In the genomic region with DNA sequence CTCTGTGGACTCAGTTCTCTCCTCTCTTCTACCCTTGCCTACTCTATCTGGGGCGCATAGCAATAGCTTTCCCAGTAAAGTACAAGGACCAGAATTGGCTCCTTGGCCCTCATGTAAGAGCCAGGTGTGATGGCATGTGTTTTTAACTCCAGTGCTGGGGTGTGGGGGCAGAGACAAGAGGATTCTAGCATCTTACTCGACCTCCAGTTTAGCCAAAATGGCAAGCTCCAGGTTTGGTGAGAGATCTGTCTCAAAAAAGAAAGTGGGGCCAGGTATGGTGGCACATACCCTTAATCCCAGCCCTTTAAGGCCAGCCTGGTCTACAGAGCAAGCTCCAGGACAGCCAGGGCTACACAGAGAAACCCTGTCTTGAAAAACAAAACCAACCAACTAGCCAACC, we compare ENCODE assay signal across 20 mouse cellular contexts. TPM values are rescaled to one million over a fixed set of nuclear protein-coding genes. Genes with fewer than 3 reads are reported as not detected.
A peak's percentile ranks its signal among the peaks of the same experiment; 100 is the strongest.
DNase-seq lines count a peak whose midpoint lies in the region; ATAC-seq and TF ChIP-seq lines count a peak whose summit lies in the region.
"Had no signal": no experiment of that assay in that cellular context is flagged by ENCODE, and none has a peak within 500 bp of the region (broad histone marks: within the 10 kb centered on the region; RNA-seq: fewer than 3 reads in every experiment).

No protein-coding gene starts in this region.

- no peaks in the 10 kb centered on the region for H3K36me3 ChIP-seq in heart, embryonic 13.5 days
- H3K36me3 ChIP-seq: embryonic facial prominence, embryonic 10.5 days; embryonic facial prominence, embryonic 12.5 days; forebrain, embryonic 15.5 days had no signal

- 0 out of 2 replicates have a peak overlapping the region, but pooled peaks have one; percentile 25 for H3K27ac ChIP-seq in heart, embryonic 13.5 days (replicated peaks)
- H3K27ac ChIP-seq in brown adipose tissue, adult 24 weeks (replicated peaks; ENCODE audit: low read depth, low read length) = peak overlapping the region; percentile 79
- 0 out of 2 replicates have a peak overlapping the region, but pooled peaks have one; percentile 58 for H3K27ac ChIP-seq in cortical plate, adult 2 months (ENCODE audit: insufficient read depth, low read length)
- H3K27ac ChIP-seq: embryonic facial prominence, embryonic 10.5 days; embryonic facial prominence, embryonic 12.5 days; forebrain, embryonic 13.5 days; forebrain, embryonic 15.5 days had no signal

- H3K4me3 ChIP-seq in heart, embryonic 13.5 days = no peak overlapping the region
- no peak overlapping the region for H3K4me3 ChIP-seq in brown adipose tissue, adult 24 weeks (ENCODE audit: insufficient read depth, low read depth, low read length)
- no peak overlapping the region for H3K4me3 ChIP-seq in cortical plate, adult 2 months (ENCODE audit: insufficient read depth, low read length)
- H3K4me3 ChIP-seq in lung, adult 2 months (replicated peaks; ENCODE audit: extremely low read depth, low read depth, low read length) = no peak overlapping the region
- H3K4me3 ChIP-seq: embryonic facial prominence, embryonic 10.5 days; embryonic facial prominence, embryonic 12.5 days; forebrain, embryonic 13.5 days; forebrain, embryonic 15.5 days had no signal

- no peak for TF ChIP-seq POLR2A in cortical plate, adult 2 months (IDR thresholded peaks at IDR 0.05; ENCODE audit: extremely low read depth, insufficient read depth, low read length)
- no peak for TF ChIP-seq POLR2A in lung, adult 2 months (IDR thresholded peaks at IDR 0.05; ENCODE audit: borderline replicate concordance, extremely low read depth, low read depth, low read length)

- peak; percentile 73 for DNase-seq in heart, adult 11 months
- DNase-seq in heart, adult 8-10 months (ENCODE audit: low spot score) = no peak
- no peak for DNase-seq in heart, adult 9 months (ENCODE audit: low spot score in 2 of 2)
- DNase-seq in lung, adult 2 months = no peak
- DNase-seq: adrenal gland, adult 8-10 months; adrenal gland, postnatal 36 days; cerebellum, adult 11 months; cerebellum, adult 18-20 months; cerebellum, adult 8-10 months; cerebellum, adult 9-11 months; cerebellum, postnatal 14 days; cerebellum, postnatal 36 days; forebrain, postnatal 0 days had no signal

- no peak overlapping the region for H3K9ac ChIP-seq in heart, embryonic 13.5 days
- H3K9ac ChIP-seq: embryonic facial prominence, embryonic 12.5 days; forebrain, embryonic 13.5 days; forebrain, embryonic 15.5 days; forebrain, postnatal 0 days had no signal

- H3K4me1 ChIP-seq in heart, embryonic 13.5 days = peaks cover 56% of the 10 kb centered on the region
- H3K4me1 ChIP-seq in brown adipose tissue, adult 24 weeks (ENCODE audit: control insufficient read depth, insufficient read depth, insufficient read length, low read length) = peaks cover 10% of the 10 kb centered on the region; the same call in 1 of the 2 replicates
- peaks cover 7% of the 10 kb centered on the region for H3K4me1 ChIP-seq in cortical plate, adult 2 months (ENCODE audit: control insufficient read depth, insufficient read depth, low read length)
- H3K4me1 ChIP-seq in lung, adult 2 months (ENCODE audit: control insufficient read depth, insufficient read depth, low read length) = peaks cover 4% of the 10 kb centered on the region
- H3K4me1 ChIP-seq: embryonic facial prominence, embryonic 12.5 days had no signal

- H3K4me2 ChIP-seq in heart, embryonic 13.5 days = no peak overlapping the region
- H3K4me2 ChIP-seq: embryonic facial prominence, embryonic 12.5 days; forebrain, embryonic 13.5 days; forebrain, embryonic 15.5 days had no signal

- no peaks in the 10 kb centered on the region for H3K27me3 ChIP-seq in heart, embryonic 13.5 days (replicated peaks)
- H3K27me3 ChIP-seq: forebrain, embryonic 15.5 days had no signal

- 79% methylated on average over 2 of the region's 2 CpGs for WGBS in heart, embryonic 13.5 days
- 81% methylated on average over 2 of the region's 2 CpGs for whole genome bisulfite sequencing in lung, adult 2 months

- ATAC-seq in heart, embryonic 13.5 days (ENCODE audit: extremely low read depth, insufficient number of reproducible peaks, low FRiP score, low TSS enrichment) = no peak
- ATAC-seq: forebrain, embryonic 13.5 days; forebrain, embryonic 15.5 days; forebrain, postnatal 0 days had no signal

- no peak for TF ChIP-seq CTCF in cortical plate, adult 2 months (IDR thresholded peaks at IDR 0.05; ENCODE audit: extremely low read depth, insufficient read depth, low read length)
- TF ChIP-seq CTCF in lung, adult 2 months (IDR thresholded peaks at IDR 0.05; ENCODE audit: insufficient read depth, low read length) = no peak

- no peaks in the 10 kb centered on the region for H3K9me3 ChIP-seq in heart, embryonic 13.5 days
- H3K9me3 ChIP-seq: embryonic facial prominence, embryonic 12.5 days; forebrain, embryonic 15.5 days had no signal

RNA-seq across cellular contexts. Expression of a gene that starts 16.3 kb away (rescaled TPM):
- 100 to 1,000 TPM; 630 to 827 (median 696) TPM for total RNA-seq in heart, adult 8-10 months (2022)
- polyA plus RNA-seq in heart, embryonic 13.5 days (2015; fragmentation: Nextera tagmentation; extraction: Ambion mirVana) = 2,381 and 2,697 TPM in 2 replicates
- 8.8 and 18.9 TPM in 2 replicates for polyA plus RNA-seq in brown adipose tissue, adult 24 weeks (2012; ENCODE audit: insufficient read depth, insufficient read length, missing spikeins)
- polyA plus RNA-seq in cortical plate, adult 2 months (2012; rRNA removed) = 70.4 and 74.0 TPM in 2 replicates
- 131 and 184 TPM in 2 replicates for polyA plus RNA-seq in lung, adult 2 months (2012; rRNA removed)

RNA-seq across cellular contexts. Expression of a gene that starts 16.4 kb away (rescaled TPM):
- total RNA-seq in heart, adult 8-10 months (2022) = 10 to 100 TPM; 24.6 to 33.6 (median 30.5) TPM
- polyA plus RNA-seq in heart, embryonic 13.5 days (2015; fragmentation: Nextera tagmentation; extraction: Ambion mirVana) = 31.7 TPM in 2 replicates
- 16.7 and 25.0 TPM in 2 replicates for polyA plus RNA-seq in brown adipose tissue, adult 24 weeks (2012; ENCODE audit: insufficient read depth, insufficient read length, missing spikeins)
- polyA plus RNA-seq in cortical plate, adult 2 months (2012; rRNA removed) = 22.2 and 23.8 TPM in 2 replicates
- polyA plus RNA-seq in lung, adult 2 months (2012; rRNA removed) = 3.4 and 6.9 TPM in 2 replicates

RNA-seq across cellular contexts. Expression of a gene that starts 41.0 kb away (rescaled TPM):
- 1 to 10 TPM; 2.2 to 4.1 (median 2.9) TPM for total RNA-seq in heart, adult 8-10 months (2022)
- polyA plus RNA-seq in heart, embryonic 13.5 days (2015; fragmentation: Nextera tagmentation; extraction: Ambion mirVana) = 5.0 and 5.1 TPM in 2 replicates
- polyA plus RNA-seq in brown adipose tissue, adult 24 weeks (2012; ENCODE audit: insufficient read depth, insufficient read length, missing spikeins) = 0.71 and 0.83 TPM in 2 replicates
- 2.4 and 2.5 TPM in 2 replicates for polyA plus RNA-seq in cortical plate, adult 2 months (2012; rRNA removed)
- polyA plus RNA-seq in lung, adult 2 months (2012; rRNA removed) = 9.3 and 16.2 TPM in 2 replicates

Comparison
In these comparisons a context has a peak if more than half of its experiments do, and no peak if none do; other contexts are left out.
1. H3K27ac ChIP-seq: peak in every context shown above with its lines; median percentile 79 in brown adipose tissue, adult 24 weeks; 58 in cortical plate, adult 2 months; 25 in heart, embryonic 13.5 days.
2. RNA of a gene that starts 16.3 kb away (polyA plus RNA-seq): 2,381 to 2,697 TPM in heart, embryonic 13.5 days; 131 to 184 TPM in lung, adult 2 months, 70.4 to 74.0 TPM in cortical plate, adult 2 months and 8.8 to 18.9 TPM in brown adipose tissue, adult 24 weeks; every median in the first group is over 10 times any median in the second.